Mouse (Mus musculus) MEL (cell line): ENCODE results near the gene Atp8a2.

Experiments used
- CHD1 ChIP-seq: IDR thresholded peaks from 2 replicates; pipeline ENCODE4 v1.6.1; 2012; ENCODE audit warnings: low read depth, mild to moderate bottlenecking, inconsistent platforms, low read length, improper control_type of control experiment
- EP300 ChIP-seq, 2 experiments: IDR thresholded peaks; 2 replicates each; pipeline ENCODE4 v1.6.1; 2011; ENCODE audit warnings: improper control_type of control experiment in 2 of 2, low read length in 2 of 2, low read depth in 1 of 2, mild to moderate bottlenecking in 1 of 2
- KAT2A ChIP-seq: conservative IDR thresholded peaks from 2 replicates; pipeline ENCODE4 v1.6.1; 2012; ENCODE audit warnings: low read depth, low read length, improper control_type of control experiment, inconsistent platforms
- MAFK ChIP-seq: IDR thresholded peaks from 2 replicates; pipeline ENCODE4 v1.6.1; 2011; ENCODE audit warnings: low read depth, mild to moderate bottlenecking, low read length, improper control_type of control experiment, borderline replicate concordance
- POLR2A ChIP-seq, 2 experiments: IDR thresholded peaks; 2 replicates each; pipeline ENCODE4 v1.6.1; 2011 to 2012; ENCODE audit warnings: low read length in 2 of 2, mild to moderate bottlenecking in 2 of 2, control low read depth in 1 of 2, improper control_type of control experiment in 1 of 2, low read depth in 1 of 2, moderate library complexity in 1 of 2; ENCODE audit not compliant: control insufficient read depth in 1 of 2, insufficient read depth in 1 of 2, poor library complexity in 1 of 2
- POLR2AphosphoS5 ChIP-seq: IDR thresholded peaks from 2 replicates; pipeline ENCODE4 v1.6.1; 2012; ENCODE audit warnings: low read depth, borderline replicate concordance, mild to moderate bottlenecking, inconsistent platforms, low read length, moderate library complexity, mixed read lengths
- TCF12 ChIP-seq: IDR thresholded peaks from 2 replicates; pipeline ENCODE4 v1.6.1; 2014; ENCODE audit warnings: low read depth, mild to moderate bottlenecking, inconsistent platforms, low read length, improper control_type of control experiment, moderate library complexity
- ZC3H11A ChIP-seq: IDR thresholded peaks from 2 replicates; pipeline ENCODE4 v1.6.1; 2012; ENCODE audit warnings: low read depth, mild to moderate bottlenecking, inconsistent platforms, low read length, improper control_type of control experiment

- TF ChIP-seq EP300 (IDR thresholded peaks at IDR 0.05; ENCODE audit: low read depth in 1 of 2, low read length in 2 of 2) (no peak), MAFK (no peak), POLR2AphosphoS5 (no peak), POLR2A (IDR thresholded peaks at IDR 0.05; ENCODE audit: control insufficient read depth in 1 of 2, insufficient read depth in 1 of 2, low read depth in 1 of 2, low read length in 2 of 2, poor library complexity in 1 of 2) (no peak), ZC3H11A (no peak), CHD1 (no peak), KAT2A (no peak), TCF12 (no peak)
Measured at GRCm38 (mm10) chr14:60219886-60220285, 22.9 kb upstream of the Atp8a2 start.
